Mouse (Mus musculus) kidney, adult 2 months (tissue): ENCODE data around the gene Disp1. TPM values are rescaled to one million over a fixed set of nuclear protein-coding genes. Genes with fewer than 3 reads are reported as not detected.
A peak's percentile ranks its signal among the peaks of the same experiment; 100 is the strongest.

ENCODE experiments used
- DNase-seq: peaks from one replicate; pipeline ENCODE4 v3.0.0; 2021
- H3K27ac ChIP-seq: fragments of 200-500 bp; 2 replicates; pipeline ENCODE4 v1.5.1; 2012; ENCODE audit warnings: low read depth, low read length, control low read depth, inconsistent platforms; ENCODE audit not compliant: insufficient read depth
- H3K27me3 ChIP-seq: fragments of 200-500 bp; replicated peaks from 2 replicates; pipeline ENCODE4 v1.6.1; 2012; ENCODE audit warnings: mild to moderate bottlenecking, moderate library complexity, low read length, inconsistent platforms; ENCODE audit not compliant: control insufficient read depth, insufficient read depth
- H3K36me3 ChIP-seq: fragments of 200-500 bp; 2 replicates; pipeline ENCODE4 v1.6.1; 2012; ENCODE audit warnings: mild to moderate bottlenecking, moderate library complexity, low read length, inconsistent platforms; ENCODE audit not compliant: control insufficient read depth, insufficient read depth
- H3K4me1 ChIP-seq: fragments of 200-500 bp; 2 replicates; pipeline ENCODE4 v1.6.1; 2011; ENCODE audit warnings: low read length; ENCODE audit not compliant: control insufficient read depth, insufficient read depth
- H3K4me3 ChIP-seq: fragments of 200-500 bp; 2 replicates; pipeline ENCODE4 v1.5.1; 2011; ENCODE audit warnings: mild to moderate bottlenecking, low read depth, low read length, control low read depth; ENCODE audit not compliant: insufficient read depth
- CTCF ChIP-seq: fragments of 200-500 bp; conservative IDR thresholded peaks from 2 replicates; pipeline ENCODE4 v1.5.1; 2011; ENCODE audit warnings: low read depth, mild to moderate bottlenecking, control low read depth, low read length, moderate library complexity, mixed read lengths; ENCODE audit not compliant: insufficient read depth, insufficient read length
- POLR2A ChIP-seq: fragments of 200-500 bp; IDR thresholded peaks from one replicate; pipeline ENCODE4 v1.6.1; 2011; ENCODE audit warnings: low read depth, low read length, control low read depth
- whole genome bisulfite sequencing: fragments of 180-500 bp; shearing (Covaris S2); methylation state at CpG from one replicate; pipeline ENCODE4 v1.1.7; 2018; 5-methylcytosine and 5-hydroxymethylcytosine counted together
- polyA plus RNA-seq: library from polyadenylated mRNA; depleted of rRNA; stranded (reverse); fragments of >200 nt; gene quantifications from 2 replicates; pipeline ENCODE4 v1.2.3, GENCODE M21; 2012; rRNA removed

The Disp1 gene
- 5.5 and 5.9 TPM in 2 replicates for polyA plus RNA-seq

DNA sequence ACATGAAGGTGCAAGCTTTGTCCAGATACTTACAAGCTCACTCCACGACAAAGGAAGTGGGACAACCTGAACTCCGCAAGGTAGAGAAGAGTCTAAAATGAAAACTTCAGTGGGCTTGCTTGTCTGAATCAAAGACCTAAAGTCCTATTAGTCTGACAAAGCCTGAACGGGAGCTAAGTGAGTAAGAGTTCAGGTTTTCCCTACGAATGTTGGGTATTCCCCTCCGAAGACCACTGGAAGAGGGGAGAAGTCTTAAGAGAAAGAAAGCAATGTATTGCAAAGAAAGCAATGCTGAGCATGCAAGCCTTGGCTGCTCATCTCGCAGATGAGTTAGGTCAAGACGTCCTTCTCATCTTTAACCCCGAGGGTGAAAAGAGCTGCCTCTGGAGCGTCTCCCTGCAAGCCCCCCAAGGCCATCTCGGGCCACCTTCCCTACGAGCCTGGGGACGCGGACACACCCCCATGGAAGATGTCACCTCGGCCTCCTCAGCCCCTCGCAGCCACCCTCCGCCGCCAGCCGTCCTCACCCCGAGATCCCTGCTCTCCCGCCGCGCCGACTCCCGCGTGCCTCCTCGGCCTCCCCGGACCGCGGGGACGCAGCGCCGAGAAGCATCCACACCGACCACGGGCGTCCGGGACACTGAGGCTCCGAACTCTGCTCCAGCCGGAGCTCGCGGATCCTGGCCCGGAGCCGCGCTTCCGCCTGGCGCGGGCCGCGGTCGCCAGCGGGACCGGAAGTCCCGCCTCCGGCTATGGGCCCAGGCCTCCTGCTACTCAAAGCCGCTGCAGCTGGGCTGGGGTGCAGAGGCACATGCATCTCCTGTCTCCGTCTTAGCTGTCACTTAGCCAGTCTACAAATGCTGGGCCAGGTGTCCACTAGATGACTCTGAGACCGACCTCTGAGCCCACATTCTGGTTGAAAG, at the start of gene Disp1:
Gene Disp1, minus strand, starts transcription at position 727 of the 923 bp plus-strand sequence.
- peak within 1 kb of the TSS; percentile 91 for H3K4me3 ChIP-seq
- peak; percentile 79 for DNase-seq
- H3K27ac ChIP-seq = no peak within 1 kb of the TSS
- H3K36me3 ChIP-seq = no peaks in the 10 kb centered on the region
- WGBS = 3% methylated on average over 56 of the region's 56 CpGs
- H3K27me3 ChIP-seq = no peaks in the 10 kb centered on the region
- TF ChIP-seq CTCF = no peak
- no peak for TF ChIP-seq POLR2A
- peaks cover 4% of the 10 kb centered on the region; the same call in 1 of the 2 replicates for H3K4me1 ChIP-seq

DNA sequence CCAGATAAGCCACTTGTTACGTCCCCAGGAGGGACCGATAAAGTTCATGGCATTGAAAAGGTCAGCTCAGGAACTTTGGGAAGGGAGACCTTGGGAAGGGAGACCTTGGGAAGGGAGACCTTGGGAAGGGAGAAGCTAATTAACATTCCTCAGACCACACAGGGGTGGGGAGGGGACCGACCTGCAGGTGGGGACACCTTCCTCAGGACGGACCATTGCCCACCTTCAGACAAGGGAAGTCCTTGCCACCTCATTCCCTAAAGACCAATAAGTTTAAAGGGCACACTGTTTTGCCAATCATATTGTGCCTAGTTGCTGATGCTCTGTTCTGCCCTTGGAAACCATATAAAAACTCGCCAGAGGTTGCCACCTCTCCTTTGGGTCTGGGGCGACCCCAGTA, 46.3 kb upstream of the Disp1 start:
- no peaks in the 10 kb centered on the region for H3K36me3 ChIP-seq
- no peaks in the 10 kb centered on the region for H3K4me1 ChIP-seq
- no peak for DNase-seq
- no peak for TF ChIP-seq POLR2A
- TF ChIP-seq CTCF = no peak
- no peak overlapping the region for H3K4me3 ChIP-seq
- WGBS = 65% methylated on average over 6 of the region's 6 CpGs
- no peak overlapping the region for H3K27ac ChIP-seq
- H3K27me3 ChIP-seq = no peaks in the 10 kb centered on the region

DNA sequence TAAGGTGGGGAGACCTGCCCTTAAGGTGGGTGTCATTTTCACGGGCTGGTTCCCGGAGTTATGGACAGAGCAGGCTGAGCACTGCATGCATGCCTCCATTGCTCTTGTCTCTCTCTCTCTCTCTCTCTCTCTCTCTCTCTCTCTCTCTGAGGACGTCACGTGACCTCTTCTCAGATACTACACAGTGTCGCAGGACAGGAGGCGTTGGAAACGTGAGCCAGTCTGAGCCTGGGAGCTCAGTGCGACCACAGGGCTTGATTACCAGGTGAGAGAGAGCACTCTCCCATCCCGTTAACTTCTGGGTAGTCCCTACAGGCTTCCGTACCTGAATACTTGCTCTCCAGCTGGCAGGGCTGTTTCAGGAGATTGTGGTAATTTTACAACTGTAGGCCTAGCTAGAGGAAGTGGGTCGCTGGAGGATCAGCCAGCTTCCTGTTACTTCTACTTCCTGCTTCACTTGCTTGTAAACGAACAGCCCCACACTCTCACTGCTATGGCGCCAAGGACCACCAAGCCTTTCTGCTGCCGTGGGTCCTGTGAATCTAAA, 44.7 kb upstream of the Disp1 start:
- no peaks in the 10 kb centered on the region for H3K4me1 ChIP-seq
- H3K27me3 ChIP-seq = no peaks in the 10 kb centered on the region
- whole genome bisulfite sequencing = 64% methylated on average over 14 of the region's 14 CpGs
- TF ChIP-seq POLR2A (no peak), CTCF (no peak)
- H3K36me3 ChIP-seq = no peaks in the 10 kb centered on the region
- DNase-seq = peak; percentile 3
- H3K4me3 ChIP-seq = no peak overlapping the region
- H3K27ac ChIP-seq = no peak overlapping the region

DNA sequence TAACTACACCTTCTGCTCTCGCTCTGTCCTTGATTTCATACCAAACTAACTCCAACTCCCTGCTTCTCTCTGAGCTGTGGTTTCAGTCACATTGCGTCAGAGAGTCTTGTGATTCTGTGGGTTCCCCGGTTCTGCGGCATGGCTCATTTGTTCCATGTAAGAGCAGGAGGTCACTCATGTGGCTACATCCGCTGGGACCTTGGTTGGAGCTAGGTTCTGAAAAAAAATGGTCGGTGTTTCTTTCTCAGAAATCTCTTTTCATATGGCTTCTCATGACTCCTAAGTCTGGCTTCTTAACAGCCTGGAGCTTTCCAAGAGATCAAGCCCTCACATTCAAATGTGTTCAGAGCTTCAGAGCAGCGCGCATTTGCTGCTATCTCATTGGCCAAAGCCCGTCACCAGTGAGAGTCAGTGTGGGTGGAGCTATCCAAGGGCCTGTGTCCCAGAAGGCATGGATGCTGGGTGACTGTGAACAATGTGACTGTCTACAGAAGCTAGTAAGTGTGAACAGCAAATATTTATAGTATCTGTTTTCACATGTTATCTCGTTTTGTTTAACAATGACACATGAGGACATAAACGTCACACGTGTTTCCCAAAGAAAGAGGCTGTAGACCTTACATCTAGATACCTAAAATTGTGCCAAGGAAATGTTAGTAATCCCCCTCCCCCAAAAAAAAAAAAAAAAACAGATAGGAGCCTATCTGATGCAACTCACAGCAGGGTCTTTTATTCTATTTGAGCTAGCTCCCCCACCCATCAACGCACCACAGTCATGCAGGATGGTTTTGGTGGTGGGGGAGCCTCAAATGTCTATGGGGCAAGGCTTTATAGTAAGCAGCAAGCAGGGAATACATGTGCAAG, 43.1 kb upstream of the Disp1 start:
- DNase-seq = peak; percentile 19

DNA sequence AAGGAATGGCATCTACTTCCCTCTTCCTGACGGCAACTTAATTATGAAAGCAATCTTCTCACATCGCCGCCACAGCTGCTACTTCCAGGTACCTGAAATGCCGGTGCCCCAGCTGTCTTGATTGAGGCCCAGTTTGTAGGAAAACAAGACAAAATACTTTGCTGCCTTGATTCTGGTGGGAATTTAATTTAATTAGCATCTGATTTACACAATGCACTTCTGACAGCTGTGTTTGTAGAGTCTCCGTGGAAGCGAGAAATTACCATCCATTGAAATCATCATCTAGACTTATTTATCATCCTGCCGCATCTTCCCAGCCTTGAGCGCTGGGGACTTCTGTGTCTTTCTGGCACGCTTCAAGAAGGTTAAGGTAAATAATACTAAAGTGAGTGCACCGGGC, 31.3 kb upstream of the Disp1 start:
- H3K27me3 ChIP-seq = no peaks in the 10 kb centered on the region
- no peaks in the 10 kb centered on the region for H3K36me3 ChIP-seq
- H3K4me1 ChIP-seq = no peaks in the 10 kb centered on the region
- no peak for DNase-seq
- H3K4me3 ChIP-seq = no peak overlapping the region
- no peak overlapping the region for H3K27ac ChIP-seq
- TF ChIP-seq CTCF = no peak
- TF ChIP-seq POLR2A = no peak
- WGBS = 63% methylated on average over 10 of the region's 10 CpGs

More for the DNA sequence above, 43.1 kb upstream of the Disp1 start:
- Histone ChIP-seq H3K27ac (no peak overlapping the region), H3K36me3 (no peaks in the 10 kb centered on the region), H3K4me1 (no peaks in the 10 kb centered on the region), H3K27me3 (no peaks in the 10 kb centered on the region), H3K4me3 (no peak overlapping the region)
- TF ChIP-seq CTCF = no peak
- no peak for TF ChIP-seq POLR2A
- WGBS = 74% methylated on average over 13 of the region's 13 CpGs

DNA sequence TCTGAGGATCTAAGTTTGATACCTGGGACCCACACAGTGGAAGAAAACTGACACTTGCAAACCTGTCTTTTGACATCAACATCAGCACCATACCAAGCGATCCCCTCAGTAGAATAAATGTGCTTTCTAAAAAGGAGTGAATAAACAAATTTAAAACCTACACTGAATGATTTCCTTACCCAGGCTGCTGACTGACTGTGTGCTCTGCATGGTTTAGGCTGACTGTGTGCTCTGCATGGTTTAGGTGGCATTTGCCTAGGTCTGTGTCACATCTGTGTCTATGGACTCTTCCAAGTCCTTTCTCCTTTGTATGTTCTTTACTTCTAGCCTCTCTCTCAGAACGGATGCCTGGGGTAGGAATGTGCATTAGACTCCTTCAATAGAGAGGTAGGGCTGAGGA, 30.5 kb upstream of the Disp1 start:
- no peak for DNase-seq
- Histone ChIP-seq H3K27me3 (no peaks in the 10 kb centered on the region), H3K27ac (no peak overlapping the region), H3K4me3 (no peak overlapping the region), H3K4me1 (no peaks in the 10 kb centered on the region), H3K36me3 (no peaks in the 10 kb centered on the region)
- WGBS = 81% methylated on average over 2 of the region's 2 CpGs
- TF ChIP-seq CTCF (no peak), POLR2A (no peak)

DNA sequence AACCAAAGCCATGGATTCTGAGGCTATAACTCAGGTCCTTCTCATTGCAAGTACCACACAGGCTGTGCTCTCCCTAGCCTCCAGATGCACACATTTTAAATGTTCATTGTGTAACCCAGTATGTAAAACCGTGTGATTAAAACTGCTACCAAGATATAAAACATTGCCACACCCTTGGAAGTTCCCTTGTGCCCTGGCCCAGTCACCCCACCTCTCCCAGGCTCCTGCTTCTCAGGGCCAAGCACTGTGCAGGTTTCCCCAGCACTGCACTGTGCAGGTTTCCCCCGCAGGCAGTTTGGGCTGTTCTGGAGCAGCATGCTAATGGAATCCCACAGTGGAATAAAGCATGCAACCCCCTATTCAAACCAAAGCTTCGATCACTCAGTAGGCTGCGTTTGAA, 29.3 kb upstream of the Disp1 start:
- WGBS = 78% methylated on average over 4 of the region's 4 CpGs
- TF ChIP-seq POLR2A = no peak
- Histone ChIP-seq H3K4me3 (no peak overlapping the region), H3K27ac (no peak overlapping the region), H3K27me3 (no peaks in the 10 kb centered on the region), H3K4me1 (no peaks in the 10 kb centered on the region), H3K36me3 (no peaks in the 10 kb centered on the region)
- DNase-seq = no peak
